Mouse (Mus musculus) frontal cortex, adult 2 months (tissue): ENCODE measurements around the gene Rars. TPM values are rescaled to one million over a fixed set of nuclear protein-coding genes. Genes with fewer than 3 reads are reported as not detected.
"Not testable (repeated sequence)": the region's sequence is repeated elsewhere in the genome, so short reads cannot be mapped to it uniquely, and the experiment has no call there.

ENCODE experiments used
- DNase-seq, 2 experiments: peaks; one replicate each; pipeline ENCODE4 v3.0.0; 2022; ENCODE audit warnings: low spot score in 1 of 2; ENCODE audit errors: extremely low spot score in 1 of 2
- polyA plus RNA-seq: library from polyadenylated mRNA; depleted of rRNA; stranded (reverse); fragments of >200 nt; gene quantifications from 2 replicates; pipeline ENCODE4 v1.2.3, GENCODE M21; 2012

Rars gene
- polyA plus RNA-seq, 1 experiment: 45.9 TPM

GRCm38 (mm10) chr11:35838345-35839338 is 4.3 kb upstream of the Rars start:
- DNase-seq: peak; percentile 56 to 73

DNA sequence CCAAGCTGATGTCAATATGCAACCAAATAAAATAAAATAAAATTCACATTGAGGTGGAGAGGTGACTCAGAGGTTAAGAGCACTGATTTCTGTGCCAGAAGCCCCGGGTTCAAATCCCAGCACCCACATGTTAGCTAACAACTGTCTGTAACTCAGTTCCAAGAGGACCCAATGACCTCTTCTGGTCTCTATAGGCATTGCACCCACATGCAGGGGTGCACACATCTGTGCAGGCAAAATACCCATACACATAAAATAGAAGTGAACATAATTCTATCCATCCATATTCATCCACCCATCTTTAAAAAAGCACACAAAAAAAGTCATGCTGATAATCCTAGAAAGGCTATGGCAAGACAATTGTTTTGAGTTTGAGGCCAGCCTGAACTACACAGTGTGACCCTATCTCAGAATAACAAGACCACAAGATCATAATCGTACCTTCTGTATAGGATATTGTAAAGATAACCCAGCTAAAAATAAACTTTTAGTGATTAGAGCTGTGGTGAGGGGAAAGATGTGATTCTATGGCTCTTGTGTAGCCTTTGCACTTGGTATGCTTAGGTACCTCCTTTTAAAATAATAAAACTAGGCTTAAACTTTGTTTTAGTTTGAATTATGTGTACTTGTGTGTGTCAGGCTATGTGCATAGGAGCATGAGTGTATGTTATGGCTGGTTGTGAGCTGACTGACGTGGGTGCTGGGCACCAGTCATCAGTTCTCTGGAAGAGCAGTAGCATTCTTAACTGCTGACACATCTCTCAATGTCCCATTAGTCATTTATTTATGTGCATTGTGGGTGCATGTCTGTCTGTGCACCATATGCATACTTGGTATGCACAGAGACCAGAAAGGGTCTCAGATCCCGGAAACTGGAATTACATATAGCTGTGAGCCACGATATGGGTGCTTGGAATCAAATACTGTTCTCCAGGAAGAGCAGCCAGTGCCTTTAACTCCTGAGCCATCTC is 3.1 kb upstream of the Rars start:
- no peak for DNase-seq

GRCm38 (mm10) chr11:35833270-35833669 is 1.0 kb downstream of the Rars start:
- no peak for DNase-seq

- no peak for DNase-seq
Measured at GRCm38 (mm10) chr11:35832139-35832538, 2.2 kb downstream of the Rars start.

DNA sequence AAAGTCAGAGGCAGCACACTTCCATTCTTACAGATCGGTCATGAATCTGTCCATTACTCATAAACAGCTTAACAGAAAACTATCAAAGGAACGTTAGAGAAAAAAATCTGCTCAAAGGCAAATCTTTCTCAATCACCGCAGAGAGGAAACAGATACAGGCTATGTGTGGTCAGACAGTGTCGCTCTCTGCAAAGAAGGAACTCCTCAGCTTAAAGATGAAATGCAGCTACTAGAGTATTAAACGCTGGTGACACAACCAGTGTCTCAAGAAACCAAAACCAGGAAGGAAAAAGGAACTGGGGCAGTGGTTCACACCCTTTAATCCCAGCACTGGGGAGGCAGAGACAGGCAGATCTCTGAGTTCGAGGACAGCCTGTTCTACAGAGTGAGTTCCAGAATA is 6.6 kb downstream of the Rars start:
- DNase-seq: no peak

GRCm38 (mm10) chr11:35816316-35816715 is 18.0 kb downstream of the Rars start:
- DNase-seq: no peak

DNA sequence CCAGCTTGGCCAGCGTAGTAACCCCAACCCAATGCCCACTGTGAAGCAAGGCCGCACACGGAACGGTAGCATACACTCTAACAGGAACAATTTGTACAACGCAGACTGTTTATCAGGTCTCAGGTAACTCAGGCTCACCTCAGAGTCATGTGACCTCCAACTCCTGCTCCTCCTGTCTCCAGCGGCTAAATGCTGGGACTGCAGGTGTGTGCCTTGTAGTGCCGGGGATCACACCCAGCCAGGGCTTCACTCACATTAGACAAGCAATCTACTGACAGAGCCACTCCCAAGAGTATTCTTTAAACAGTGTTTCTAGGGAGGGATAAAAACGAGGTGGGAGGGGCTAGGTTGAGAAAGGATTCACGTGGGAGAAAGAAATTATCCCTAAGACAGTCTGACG is 22.8 kb downstream of the Rars start:
- DNase-seq: no peak

DNA sequence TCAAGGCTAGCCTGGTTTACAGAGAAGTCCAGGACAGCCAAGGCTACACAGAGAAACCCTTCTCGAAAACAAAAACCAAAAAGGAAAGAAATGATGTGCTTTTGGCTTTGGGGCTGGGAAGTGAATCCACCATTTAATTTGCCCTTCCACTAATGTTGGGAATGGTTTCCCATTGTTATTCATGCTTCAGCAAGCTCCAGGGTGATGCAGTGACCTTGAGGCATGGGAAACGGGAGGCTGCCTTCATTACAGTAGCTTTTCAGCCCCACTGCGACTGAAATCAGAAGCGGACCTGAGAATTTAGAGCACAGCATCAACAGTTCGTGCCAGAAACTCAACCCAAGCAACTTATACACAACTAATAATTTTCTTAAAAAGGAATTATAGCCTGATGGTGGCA is 33.0 kb downstream of the Rars start:
- DNase-seq: no peak

- DNase-seq: peak in 1 of 2 experiments; percentile 19
Measured at GRCm38 (mm10) chr11:35798874-35799273, 35.4 kb downstream of the Rars start, which contains the start of gene Fbll1. Gene Fbll1 (minus strand): TSS chr11:35798884.

DNA sequence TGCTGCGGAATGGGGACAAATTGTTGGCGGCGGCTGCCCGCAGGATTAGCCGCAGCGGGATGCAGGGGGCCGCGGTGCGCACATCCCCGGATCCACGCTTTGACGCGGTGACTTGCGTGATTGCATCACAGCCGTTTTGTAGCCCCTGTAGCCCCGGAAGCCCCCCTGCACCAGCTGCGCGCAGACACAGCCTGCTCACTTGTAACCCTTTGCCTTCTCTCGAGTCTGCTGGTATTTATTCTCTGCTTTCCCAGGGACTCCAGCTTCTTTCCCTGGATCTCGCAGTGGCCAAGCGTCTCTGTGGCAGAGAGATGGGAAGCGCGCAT is 35.8 kb downstream of the Rars start:
- peak; percentile 54 to 81 for DNase-seq

GRCm38 (mm10) chr11:35797751-35798494 is 36.4 kb downstream of the Rars start:
- peak in 1 of 2 experiments; percentile 44 for DNase-seq

- DNase-seq: not testable (repeated sequence)
Measured at GRCm38 (mm10) chr11:35792800-35793199, 41.5 kb downstream of the Rars start.

DNA sequence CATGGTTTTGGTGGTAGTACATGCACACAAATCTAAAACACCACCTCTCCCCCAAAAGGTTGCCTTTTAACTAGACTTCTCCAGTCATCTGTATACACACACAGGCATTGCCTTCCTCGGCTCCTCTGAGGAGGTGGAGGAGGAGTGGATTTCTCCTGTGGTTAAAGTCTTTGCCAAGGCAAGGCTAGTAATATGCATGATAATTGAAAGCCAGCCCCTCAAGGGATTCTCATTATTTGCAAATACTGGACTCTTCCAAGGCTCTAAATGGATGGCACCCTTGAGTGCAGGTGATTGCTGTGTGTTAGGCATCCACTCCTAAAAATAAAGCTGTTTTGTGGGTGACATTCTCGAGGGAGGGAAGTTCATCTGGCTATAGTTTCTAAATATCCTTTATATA is 45.9 kb downstream of the Rars start:
- DNase-seq: no peak

DNA sequence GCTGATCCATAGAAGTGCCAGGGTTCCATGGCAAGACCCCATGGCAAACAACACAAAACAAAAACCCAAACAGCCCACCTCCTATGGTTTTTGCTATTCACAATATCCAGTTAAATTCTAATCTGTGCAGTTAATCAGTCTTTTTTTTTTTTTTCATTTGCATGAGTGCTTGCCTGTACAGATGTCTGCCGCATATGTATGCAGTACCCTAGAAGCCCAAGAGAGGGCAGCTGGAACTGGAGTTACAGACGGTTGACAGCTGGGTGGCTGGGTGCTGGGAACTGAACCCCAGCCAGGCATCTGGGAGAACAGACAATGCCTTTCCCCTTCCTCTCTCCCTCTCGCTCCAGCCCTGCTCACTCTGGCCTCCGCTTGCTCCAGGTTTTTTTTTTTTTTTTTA is 49.8 kb downstream of the Rars start:
- DNase-seq: no peak

- DNase-seq: no peak
Measured at GRCm38 (mm10) chr11:35784002-35784401, 50.3 kb downstream of the Rars start.

GRCm38 (mm10) chr11:35783038-35783437 is 51.3 kb downstream of the Rars start:
- no peak for DNase-seq

- no peak for DNase-seq
Measured at GRCm38 (mm10) chr11:35782444-35782843, 51.9 kb downstream of the Rars start.

DNA sequence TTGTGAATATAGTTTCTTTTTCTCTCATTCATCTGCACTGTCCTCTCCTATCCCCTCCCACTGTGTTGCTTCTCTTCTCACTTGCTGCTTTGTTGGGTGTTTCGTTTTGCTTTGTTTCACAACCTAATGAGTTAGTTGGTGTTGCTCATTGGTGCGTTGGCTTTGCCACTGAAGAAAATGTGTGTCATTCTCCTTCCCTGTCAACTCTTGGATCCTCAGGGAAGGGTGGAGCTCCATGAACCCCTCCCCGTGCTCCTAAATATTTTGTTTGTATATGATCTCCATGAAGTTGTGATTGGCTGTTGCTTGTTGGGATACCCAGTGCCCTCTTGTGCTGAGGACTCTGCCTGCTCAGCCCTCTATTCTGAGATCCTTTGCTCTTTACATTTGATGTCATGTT is 54.0 kb downstream of the Rars start:
- no peak for DNase-seq

DNA sequence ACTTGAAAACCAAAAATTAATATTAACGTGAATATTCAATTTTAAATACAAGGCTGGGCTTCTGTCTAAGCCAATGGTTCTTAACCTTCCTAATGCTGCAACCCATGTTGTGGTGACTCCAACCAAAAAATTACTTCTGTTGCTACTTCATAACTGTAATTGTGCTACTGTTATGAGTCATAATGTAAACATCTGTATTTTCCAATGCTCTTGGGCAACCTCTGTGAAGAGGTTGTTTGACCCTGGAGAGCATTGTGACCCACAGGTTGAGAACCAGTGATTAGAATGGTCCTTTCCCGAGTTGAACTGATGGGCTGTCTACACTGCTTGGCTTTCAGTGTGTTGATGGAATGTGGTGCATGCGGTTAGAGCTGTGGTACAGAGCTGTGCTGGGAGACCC is 57.9 kb downstream of the Rars start:
- DNase-seq: no peak

- no peak for DNase-seq
Measured at GRCm38 (mm10) chr11:35775606-35776005, 58.7 kb downstream of the Rars start.
